Mouse (Mus musculus) right cerebral cortex, adult 2 months (tissue): ENCODE results near the gene Cldn14.
"Not testable (repeated sequence)": the region's sequence is repeated elsewhere in the genome, so short reads cannot be mapped to it uniquely, and the experiment has no call there.

Source experiments
- DNase-seq, 2 experiments: peaks; one replicate each; pipeline ENCODE4 v3.0.0; 2021 to 2022; ENCODE audit warnings: low spot score in 2 of 2

Gene Cldn14

GRCm38 (mm10) chr16:94009356-94009755 lies 719 bp upstream of the Cldn14 start:
- DNase-seq, result no peak

- no peak for DNase-seq
Measured at GRCm38 (mm10) chr16:94006706-94007665, 1.7 kb downstream of the Cldn14 start.

- no peak for DNase-seq
Measured at GRCm38 (mm10) chr16:94003478-94003877, 5.2 kb downstream of the Cldn14 start.

DNA sequence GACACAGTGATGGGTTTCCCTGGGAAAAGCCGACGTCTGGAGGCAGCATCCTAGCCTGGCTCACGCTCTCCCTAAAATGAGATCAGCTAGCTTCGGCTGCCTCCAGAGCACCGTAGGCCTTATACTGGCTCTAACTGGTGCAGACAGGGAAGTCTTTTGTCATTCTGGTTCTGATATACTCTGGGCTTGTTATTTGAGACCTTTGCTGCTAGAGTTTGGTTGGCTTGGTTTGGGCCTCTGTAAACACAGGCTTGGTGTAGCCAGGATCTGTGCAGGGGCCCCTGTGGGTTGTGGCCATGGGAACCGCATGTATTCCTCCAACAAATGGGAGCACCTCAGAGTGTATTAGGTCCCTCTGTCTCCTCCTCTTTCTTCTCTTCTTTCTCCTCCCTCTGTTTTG lies 7.3 kb downstream of the Cldn14 start:
- DNase-seq, result no peak

GRCm38 (mm10) chr16:93998895-93999294 lies 9.7 kb downstream of the Cldn14 start:
- no peak for DNase-seq

GRCm38 (mm10) chr16:93983576-93983975 lies 25.1 kb downstream of the Cldn14 start:
- DNase-seq, result peak; percentile 60 to 66

DNA sequence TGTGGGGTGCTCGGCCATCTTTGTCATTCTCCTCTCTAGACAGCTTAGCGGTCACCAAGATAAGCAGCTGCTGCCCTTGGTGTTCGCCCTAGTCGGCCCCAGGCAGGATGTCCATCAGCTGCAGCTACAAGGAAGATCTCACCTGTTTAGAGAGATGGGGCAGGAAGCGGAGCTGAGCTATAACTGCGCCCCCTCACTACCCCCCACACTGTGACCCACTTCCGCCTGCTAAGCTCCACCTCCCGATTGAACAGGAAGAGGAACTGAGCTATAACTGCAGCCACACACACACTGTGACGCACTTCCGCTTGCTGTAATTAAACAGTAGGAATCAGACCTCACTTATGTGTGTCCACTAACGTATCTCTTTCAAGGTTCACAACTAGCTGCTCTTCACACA lies 26.3 kb downstream of the Cldn14 start:
- no peak for DNase-seq

GRCm38 (mm10) chr16:93981190-93981841 lies 27.3 kb downstream of the Cldn14 start:
- DNase-seq, result peak; percentile 15 to 35

- DNase-seq, result not testable (repeated sequence)
Measured at GRCm38 (mm10) chr16:93980338-93980737, 28.3 kb downstream of the Cldn14 start.

DNA sequence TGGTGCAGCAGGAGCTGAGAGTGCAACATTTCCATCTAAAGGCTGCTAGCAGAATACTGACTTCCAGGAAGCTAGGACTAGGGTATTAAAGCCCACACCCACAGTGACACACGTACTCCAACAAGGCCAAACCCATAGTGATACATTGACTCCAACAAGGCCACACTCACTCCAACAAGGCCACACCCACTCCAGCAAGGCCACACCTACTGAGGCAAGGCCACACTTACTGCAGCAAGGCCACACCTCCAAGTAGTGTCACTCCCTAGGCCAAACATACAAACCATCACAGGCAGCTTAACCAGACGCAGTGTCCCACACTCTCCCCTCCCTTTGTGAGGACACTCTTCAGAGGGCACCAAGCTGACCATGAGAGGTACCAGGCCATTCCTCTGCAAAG lies 29.3 kb downstream of the Cldn14 start:
- no peak for DNase-seq

DNA sequence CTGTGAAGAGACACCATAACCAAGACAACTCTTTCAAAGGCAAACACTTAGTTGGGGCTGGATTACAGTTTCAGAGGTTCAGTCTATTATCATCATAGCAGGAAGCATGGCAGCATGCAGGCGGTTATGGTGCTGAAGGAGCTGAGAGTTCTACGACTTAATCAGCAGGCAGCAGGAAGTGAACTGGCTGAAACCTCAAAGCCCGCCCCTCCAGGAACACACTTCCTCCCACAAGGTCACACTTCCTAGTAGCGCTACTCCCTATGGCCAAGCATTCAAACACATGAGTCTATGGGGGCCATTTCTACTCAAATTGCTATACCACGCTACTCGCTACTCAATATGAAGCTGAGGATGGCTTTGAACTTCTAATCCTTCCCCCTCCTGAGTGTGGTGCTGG lies 31.1 kb downstream of the Cldn14 start:
- DNase-seq, result no peak

DNA sequence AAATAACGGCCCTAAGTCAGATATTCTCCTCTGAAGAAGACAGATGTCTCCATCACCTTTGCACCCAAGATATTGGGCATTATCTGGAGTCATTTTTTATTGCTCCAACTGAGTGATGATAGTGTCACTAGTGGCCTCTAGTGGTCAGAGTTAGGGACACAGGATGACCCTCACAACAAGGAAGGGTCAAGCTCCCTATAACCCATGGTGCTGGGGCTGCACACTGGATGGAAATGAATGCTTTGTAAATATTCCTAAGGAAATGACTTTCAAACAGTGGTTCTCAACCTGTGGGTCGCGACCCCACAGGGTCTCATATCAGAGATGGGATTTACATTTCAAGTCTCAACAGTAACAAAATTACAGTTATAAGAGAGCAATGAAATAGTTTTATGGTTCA lies 31.7 kb downstream of the Cldn14 start:
- DNase-seq, result no peak

- no peak for DNase-seq
Measured at GRCm38 (mm10) chr16:93975430-93975829, 33.2 kb downstream of the Cldn14 start.

GRCm38 (mm10) chr16:93974278-93974677 lies 34.4 kb downstream of the Cldn14 start:
- no peak for DNase-seq

- DNase-seq, result no peak
Measured at GRCm38 (mm10) chr16:93973554-93973953, 35.1 kb downstream of the Cldn14 start.

DNA sequence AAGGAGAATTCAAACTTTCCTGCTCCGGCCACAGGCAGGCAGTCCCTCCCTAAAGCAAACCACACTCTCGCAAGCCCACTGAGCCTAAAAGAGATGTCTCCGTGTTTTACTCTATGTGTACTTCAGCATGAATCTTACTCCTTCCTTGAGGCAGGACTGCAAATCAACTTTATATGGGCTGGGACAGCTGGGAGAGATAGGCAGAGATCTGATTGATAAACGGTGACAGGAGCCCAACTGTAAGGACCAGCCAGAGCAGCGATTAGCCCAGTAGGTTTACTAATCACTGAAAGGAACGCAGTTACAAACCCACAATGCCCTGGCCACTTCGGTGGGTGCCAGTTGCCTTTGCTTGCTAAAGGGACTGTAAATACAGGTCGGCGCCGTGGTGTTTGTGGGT lies 35.5 kb downstream of the Cldn14 start:
- no peak for DNase-seq

DNA sequence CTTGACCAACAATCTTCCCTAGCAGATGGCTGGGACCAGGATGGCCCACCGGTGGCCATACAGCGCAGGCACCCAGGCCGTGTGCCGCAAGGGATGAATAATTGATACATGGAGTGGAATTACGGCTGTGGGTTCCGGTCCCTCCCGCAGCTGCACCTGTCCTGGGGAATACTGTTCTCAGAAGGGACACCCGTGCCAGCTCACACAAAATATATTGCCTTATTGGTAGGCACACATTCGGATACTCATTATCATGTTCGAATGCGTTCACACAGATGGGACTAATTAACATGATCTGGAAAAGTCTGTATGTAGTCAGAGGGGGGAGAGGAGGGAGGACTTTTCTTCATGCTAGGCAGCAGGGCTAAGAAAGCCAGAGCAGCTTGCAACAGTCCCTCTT lies 37.6 kb downstream of the Cldn14 start:
- no peak for DNase-seq

DNA sequence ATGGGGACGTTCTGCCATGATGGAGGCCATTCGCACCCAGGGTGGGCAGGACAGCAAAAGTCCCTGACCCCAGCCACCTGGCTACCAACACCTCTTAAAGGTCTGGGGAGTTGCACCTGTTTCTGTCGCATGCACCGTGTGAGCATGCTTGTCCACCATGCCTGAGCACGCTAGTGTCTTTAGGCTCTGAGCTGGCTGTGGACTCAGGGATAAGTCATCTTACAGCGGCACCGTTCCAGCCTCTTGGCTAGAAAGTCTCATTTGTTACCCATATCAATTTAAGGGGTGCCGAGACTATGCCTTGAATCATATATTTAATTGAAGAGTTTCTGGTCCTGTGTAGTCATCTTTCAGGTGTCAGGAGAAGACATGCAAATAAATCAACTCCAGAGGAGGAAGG lies 40.7 kb downstream of the Cldn14 start:
- no peak for DNase-seq

DNA sequence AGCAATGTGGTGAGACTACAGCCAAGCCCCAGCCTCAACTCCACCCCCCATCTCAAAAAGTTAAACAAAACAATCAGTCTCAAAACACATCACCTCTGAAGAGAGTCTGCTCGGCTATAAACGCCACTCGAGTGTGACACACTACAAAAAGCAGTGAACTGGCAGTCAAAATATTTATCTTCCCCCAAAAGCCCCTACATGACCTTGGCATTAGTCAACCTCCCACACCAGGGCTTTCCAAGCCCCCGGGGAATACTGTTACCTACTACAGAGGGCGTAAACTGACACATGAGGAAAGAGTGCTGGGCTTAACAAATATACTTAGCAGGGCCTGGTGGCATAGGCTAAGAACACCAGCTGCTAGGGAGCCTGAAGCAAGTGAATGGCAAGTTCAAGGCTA lies 46.4 kb downstream of the Cldn14 start:
- DNase-seq, result no peak

DNA sequence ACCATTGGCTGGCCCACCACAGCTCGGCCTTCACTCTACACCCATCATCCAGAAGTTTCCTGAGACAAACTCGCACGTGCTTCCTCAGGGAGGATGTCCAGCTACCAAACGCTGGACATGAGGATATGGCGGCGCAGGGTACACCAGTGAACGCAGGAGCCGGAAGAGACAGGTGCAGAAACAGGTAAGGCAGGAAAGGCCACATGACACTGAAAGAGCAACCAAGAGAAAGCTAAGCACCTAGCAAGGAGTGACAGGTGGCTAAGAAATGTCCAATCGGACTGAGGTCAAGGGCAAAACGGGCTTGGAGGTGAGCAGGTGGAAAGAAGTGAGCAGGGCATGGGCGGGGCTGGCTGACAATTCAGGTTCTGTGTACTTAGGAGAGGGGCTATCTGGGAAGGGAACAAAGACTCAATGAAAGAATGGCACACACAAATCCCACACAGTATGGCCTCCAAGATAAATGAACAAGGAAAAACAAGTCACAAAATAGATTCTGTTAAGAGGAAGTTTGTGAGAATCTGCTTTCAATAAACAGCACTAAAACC lies 47.5 kb downstream of the Cldn14 start:
- no peak for DNase-seq

DNA sequence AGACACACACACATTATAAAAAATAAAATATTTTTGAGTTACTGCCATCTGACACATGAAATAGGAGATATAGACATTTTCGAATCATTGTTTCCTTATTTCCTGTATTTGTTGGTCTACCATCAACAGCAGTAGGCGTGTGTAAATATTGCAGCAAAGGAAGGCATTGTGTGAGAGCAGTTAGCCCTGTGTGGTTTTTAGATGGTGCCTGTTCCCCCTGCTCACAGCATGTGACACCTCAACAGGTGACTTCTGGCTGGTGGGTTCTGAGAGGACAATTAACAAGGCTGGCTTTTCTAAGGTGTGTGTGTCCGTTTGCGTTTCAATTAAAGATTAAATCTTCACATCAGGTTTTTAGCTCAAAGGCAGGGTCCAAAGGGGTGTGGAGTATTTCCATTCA lies 48.1 kb downstream of the Cldn14 start:
- no peak for DNase-seq

DNA sequence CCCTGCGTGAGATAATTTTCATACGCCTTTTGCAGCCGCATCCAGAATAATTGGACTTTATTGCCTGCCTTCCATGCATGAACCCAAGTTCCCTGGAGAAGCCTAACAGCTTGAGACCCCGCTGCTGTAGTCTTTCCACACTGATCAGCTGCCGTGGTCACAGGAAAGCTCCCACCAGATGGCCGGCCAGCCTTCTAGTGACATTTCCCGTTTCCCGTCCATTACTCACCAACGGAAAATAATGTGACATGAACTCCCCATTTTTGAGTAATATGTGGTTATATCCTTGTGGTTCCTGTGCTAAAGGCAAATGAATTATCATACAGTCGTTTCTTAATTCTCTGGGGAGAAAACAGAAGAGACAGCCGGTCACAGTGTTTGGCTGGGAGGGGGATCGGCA lies 51.2 kb downstream of the Cldn14 start:
- DNase-seq, result no peak

DNA sequence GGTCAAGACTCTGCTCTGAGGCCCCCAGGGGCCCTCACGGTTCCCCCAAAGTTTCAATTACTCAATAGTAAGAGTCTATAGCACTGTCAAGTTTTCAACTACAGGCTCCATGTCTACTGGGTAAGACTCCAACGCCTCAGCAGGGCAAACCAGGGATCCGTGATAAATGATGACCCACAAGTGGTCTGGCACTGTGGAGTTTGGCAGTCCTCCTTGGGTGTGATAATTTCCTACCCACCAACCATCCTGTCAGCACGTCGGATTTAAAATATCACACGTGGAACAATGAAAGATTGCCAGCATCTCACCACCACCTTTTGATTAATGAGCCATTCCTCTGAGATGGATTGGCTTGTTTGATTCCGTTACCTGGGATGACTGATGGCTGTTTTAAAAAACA lies 51.7 kb downstream of the Cldn14 start:
- DNase-seq, result no peak
